Mouse (Mus musculus) spleen, adult 2 months (tissue): Measurements from ENCODE around the gene Chst11. TPM values are rescaled to one million over a fixed set of nuclear protein-coding genes. Genes with fewer than 3 reads are reported as not detected.

Source experiments
- DNase-seq, 2 experiments: peaks; one replicate each; pipeline versions ENCODE4 v3.0.0 to v3.0.0-alpha.2; 2012 to 2021; ENCODE audit warnings: low spot score in 2 of 2, low read depth in 1 of 2
- H3K27ac ChIP-seq: fragments of 200-500 bp; 2 replicates; pipeline ENCODE4 v1.5.1; 2012; ENCODE audit warnings: low read length, inconsistent platforms; ENCODE audit not compliant: insufficient read depth
- H3K27me3 ChIP-seq: fragments of 200-500 bp; 2 replicates; pipeline ENCODE4 v1.6.1; 2012; ENCODE audit warnings: mild to moderate bottlenecking, moderate library complexity, low read length, inconsistent platforms; ENCODE audit not compliant: control insufficient read depth, insufficient read depth
- H3K36me3 ChIP-seq: fragments of 200-500 bp; 2 replicates; pipeline ENCODE4 v1.6.1; 2012; ENCODE audit warnings: mild to moderate bottlenecking, low read length, inconsistent platforms; ENCODE audit not compliant: control insufficient read depth, insufficient read depth
- H3K4me1 ChIP-seq: fragments of 200-500 bp; 2 replicates; pipeline ENCODE4 v1.6.1; 2011; ENCODE audit warnings: inconsistent platforms; ENCODE audit not compliant: control insufficient read depth, insufficient read depth, insufficient read length
- H3K4me3 ChIP-seq: fragments of 200-500 bp; 2 replicates; pipeline ENCODE4 v1.5.1; 2011; ENCODE audit warnings: mild to moderate bottlenecking, inconsistent platforms; ENCODE audit not compliant: insufficient read depth, insufficient read length; ENCODE audit errors: extremely low read depth
- CTCF ChIP-seq: fragments of 200-500 bp; IDR thresholded peaks from 2 replicates; pipeline ENCODE4 v1.5.1; 2011; ENCODE audit warnings: mild to moderate bottlenecking, inconsistent platforms; ENCODE audit not compliant: insufficient read depth, insufficient read length, insufficient replicate concordance; ENCODE audit errors: extremely low read depth
- POLR2A ChIP-seq: fragments of 200-500 bp; IDR thresholded peaks from 2 replicates; pipeline ENCODE4 v1.6.1; 2011; ENCODE audit warnings: low read depth, low read length, inconsistent platforms
- WGBS: fragments of 180-500 bp; shearing (Covaris S2); methylation state at CpG from one replicate; pipeline ENCODE4 v1.1.7; 2018; 5-methylcytosine and 5-hydroxymethylcytosine counted together
- polyA plus RNA-seq: library from polyadenylated mRNA; depleted of rRNA; stranded (reverse); fragments of >200 nt; gene quantifications from 2 replicates; pipeline ENCODE4 v1.2.3, GENCODE M21; 2012

The Chst11 gene
- polyA plus RNA-seq, 1 experiment = 9.2 TPM

- H3K36me3 ChIP-seq = no peaks in the 10 kb centered on the region
- no peak overlapping the region for H3K27ac ChIP-seq
- 96% methylated on average over 7 of the region's 7 CpGs for WGBS
- H3K4me3 ChIP-seq = no peak overlapping the region
- H3K4me1 ChIP-seq = peaks cover 4% of the 10 kb centered on the region; the same call in 1 of the 2 replicates
- no peaks in the 10 kb centered on the region for H3K27me3 ChIP-seq
- TF ChIP-seq POLR2A (no peak), CTCF (no peak)
- no peak for DNase-seq
These were observed 121.0 kb downstream of the Chst11 start for GRCm38 (mm10) chr10:83106152-83106746.

DNA sequence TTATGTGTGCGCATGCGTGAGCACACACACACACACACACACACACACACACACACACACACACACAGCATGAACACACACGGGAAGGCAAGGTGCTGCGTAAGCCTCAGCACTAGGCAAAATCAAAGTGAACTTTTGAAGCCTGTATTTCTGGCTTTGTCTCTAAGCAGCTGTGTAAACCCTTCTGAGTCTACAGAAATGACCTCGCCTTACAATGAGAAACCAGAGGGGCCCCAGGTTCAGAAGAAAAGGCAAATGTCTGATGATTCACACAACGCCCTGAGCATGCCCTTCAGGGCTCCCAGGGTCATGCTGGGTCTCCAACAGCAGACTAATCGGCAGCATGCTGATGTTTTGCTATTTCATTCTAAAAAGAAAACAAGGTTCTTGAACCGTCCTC is 122.1 kb downstream of the Chst11 start:
- H3K4me1 ChIP-seq = no peaks in the 10 kb centered on the region
- no peaks in the 10 kb centered on the region for H3K27me3 ChIP-seq
- H3K36me3 ChIP-seq = no peaks in the 10 kb centered on the region
- DNase-seq = no peak
- TF ChIP-seq POLR2A (no peak), CTCF (no peak)
- WGBS = 78% methylated on average over 8 of the region's 8 CpGs
- no peak overlapping the region for H3K4me3 ChIP-seq
- no peak overlapping the region for H3K27ac ChIP-seq

DNA sequence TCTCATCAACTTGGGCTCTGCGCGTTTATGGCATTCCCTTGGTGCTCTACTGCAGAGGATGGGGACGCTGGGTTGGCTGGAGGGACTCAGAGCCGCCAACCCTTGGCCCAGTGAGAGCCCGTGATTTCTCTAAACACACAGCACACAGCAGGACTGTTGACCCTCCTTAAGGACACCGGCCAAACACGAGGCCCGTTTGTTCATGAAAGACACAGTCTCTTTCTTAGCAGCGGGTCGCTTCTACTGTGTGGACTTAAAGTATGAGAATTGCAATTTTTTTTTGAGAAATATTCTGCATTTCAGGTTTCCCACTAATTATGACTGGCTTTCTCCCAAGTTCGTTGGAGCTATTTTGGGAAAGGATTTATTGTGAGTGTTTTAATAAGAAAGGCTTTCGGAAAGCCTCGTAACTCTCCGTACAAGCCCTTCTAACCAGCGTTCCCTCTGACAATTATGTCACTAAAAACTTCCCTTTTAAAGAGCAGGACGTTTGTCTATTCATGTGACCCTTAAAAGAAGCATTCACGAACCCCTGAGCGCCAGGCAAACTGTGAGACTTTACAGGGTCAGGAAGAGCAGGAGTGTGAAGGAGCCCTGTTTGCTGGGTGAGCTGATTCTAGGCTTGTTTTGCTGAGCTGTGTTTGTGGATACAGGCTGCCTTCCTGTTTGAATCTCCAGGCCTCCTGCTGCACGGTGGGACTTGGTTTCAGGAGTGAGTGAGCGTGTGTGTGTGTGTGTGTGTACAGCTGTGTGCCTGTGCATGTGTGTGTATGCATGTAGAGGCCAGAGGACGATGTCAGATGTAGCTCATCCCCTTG is 122.8 kb downstream of the Chst11 start:
- no peak for DNase-seq
- H3K36me3 ChIP-seq = no peaks in the 10 kb centered on the region
- 77% methylated on average over 21 of the region's 21 CpGs for WGBS
- no peak overlapping the region for H3K27ac ChIP-seq
- TF ChIP-seq CTCF (no peak), POLR2A (no peak)
- no peaks in the 10 kb centered on the region for H3K4me1 ChIP-seq
- no peak overlapping the region for H3K4me3 ChIP-seq
- H3K27me3 ChIP-seq = no peaks in the 10 kb centered on the region

DNA sequence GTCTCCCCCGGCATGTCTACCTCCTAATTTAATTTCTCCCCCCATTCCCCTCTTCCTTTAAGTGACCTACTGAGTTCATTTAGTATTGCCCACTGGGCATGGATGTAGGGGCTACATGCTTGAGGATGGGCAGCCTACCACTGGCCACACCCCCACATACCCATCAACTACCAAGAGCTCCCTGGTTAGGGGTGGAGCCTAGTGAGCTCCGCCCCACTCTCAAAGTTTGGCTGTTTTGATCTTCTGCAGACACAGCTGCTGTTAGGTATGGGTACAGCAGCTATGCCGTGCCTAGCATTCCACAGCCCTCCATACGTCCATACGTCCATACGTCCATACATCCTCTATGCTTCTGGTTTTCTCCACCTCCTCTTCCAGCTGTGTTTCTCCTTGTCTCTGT is 123.6 kb downstream of the Chst11 start:
- TF ChIP-seq POLR2A = no peak
- no peak for TF ChIP-seq CTCF
- WGBS = 89% methylated on average over 6 of the region's 6 CpGs
- no peak for DNase-seq
- Histone ChIP-seq H3K4me3 (no peak overlapping the region), H3K4me1 (no peaks in the 10 kb centered on the region), H3K27ac (no peak overlapping the region), H3K36me3 (no peaks in the 10 kb centered on the region), H3K27me3 (no peaks in the 10 kb centered on the region)

DNA sequence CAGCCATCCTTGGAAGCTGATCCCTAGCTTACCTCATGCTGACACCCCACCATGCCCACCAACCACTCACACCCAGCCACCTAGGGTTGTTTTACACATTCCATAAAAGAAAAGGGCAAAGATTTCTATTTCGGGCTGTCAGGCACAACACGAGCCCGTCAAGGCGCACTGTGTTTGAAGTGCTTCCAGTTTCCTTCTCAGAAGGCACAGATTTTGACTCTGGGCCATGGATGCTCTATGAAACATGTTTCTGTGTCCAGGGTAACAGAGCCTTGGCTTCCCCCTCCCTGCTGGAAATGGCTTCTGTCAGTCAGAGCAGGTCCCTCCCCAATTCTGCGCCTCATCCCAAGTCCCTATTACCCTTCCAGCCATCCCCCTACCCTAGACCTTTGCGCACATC is 125.7 kb downstream of the Chst11 start:
- Histone ChIP-seq H3K27me3 (no peaks in the 10 kb centered on the region), H3K4me1 (no peaks in the 10 kb centered on the region), H3K36me3 (no peaks in the 10 kb centered on the region), H3K27ac (no peak overlapping the region), H3K4me3 (no peak overlapping the region)
- no peak for DNase-seq
- 95% methylated on average over 6 of the region's 6 CpGs for WGBS
- TF ChIP-seq POLR2A (no peak), CTCF (no peak)

DNA sequence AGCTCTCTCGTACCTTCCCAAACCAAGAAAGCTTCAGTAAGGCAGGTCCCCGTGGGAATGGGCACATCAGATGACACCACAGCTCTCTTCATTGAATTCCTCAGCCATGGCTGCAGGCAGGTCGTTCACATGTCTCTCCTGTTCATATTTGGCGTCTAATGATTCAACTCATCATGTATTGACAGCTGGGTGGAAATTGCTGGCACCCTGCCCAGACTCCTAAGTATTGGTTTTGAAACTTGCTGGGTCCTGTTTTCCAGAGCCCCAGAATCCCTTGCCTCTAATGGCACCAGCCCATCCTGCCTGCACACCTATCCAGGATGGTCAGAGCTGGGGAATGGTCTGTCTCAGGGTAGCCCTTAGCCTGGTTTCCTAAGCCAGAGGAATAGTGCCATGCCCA is 127.0 kb downstream of the Chst11 start:
- WGBS = 90% methylated on average over 4 of the region's 4 CpGs
- no peak for DNase-seq
- no peak overlapping the region for H3K27ac ChIP-seq

GRCm38 (mm10) chr10:83114564-83114963 is 129.3 kb downstream of the Chst11 start:
- no peak overlapping the region for H3K27ac ChIP-seq
- 89% methylated on average over 5 of the region's 5 CpGs for WGBS
- TF ChIP-seq POLR2A (no peak), CTCF (no peak)
- no peak for DNase-seq
- H3K27me3 ChIP-seq = no peaks in the 10 kb centered on the region
- peaks cover 3% of the 10 kb centered on the region; the same call in 1 of the 2 replicates for H3K4me1 ChIP-seq
- no peak overlapping the region for H3K4me3 ChIP-seq
- H3K36me3 ChIP-seq = no peaks in the 10 kb centered on the region

More for the DNA sequence above, 127.0 kb downstream of the Chst11 start:
- Histone ChIP-seq H3K27me3 (no peaks in the 10 kb centered on the region), H3K36me3 (no peaks in the 10 kb centered on the region), H3K4me1 (no peaks in the 10 kb centered on the region), H3K4me3 (no peak overlapping the region)
- no peak for TF ChIP-seq POLR2A
- TF ChIP-seq CTCF = no peak
